In the genomic region with DNA sequence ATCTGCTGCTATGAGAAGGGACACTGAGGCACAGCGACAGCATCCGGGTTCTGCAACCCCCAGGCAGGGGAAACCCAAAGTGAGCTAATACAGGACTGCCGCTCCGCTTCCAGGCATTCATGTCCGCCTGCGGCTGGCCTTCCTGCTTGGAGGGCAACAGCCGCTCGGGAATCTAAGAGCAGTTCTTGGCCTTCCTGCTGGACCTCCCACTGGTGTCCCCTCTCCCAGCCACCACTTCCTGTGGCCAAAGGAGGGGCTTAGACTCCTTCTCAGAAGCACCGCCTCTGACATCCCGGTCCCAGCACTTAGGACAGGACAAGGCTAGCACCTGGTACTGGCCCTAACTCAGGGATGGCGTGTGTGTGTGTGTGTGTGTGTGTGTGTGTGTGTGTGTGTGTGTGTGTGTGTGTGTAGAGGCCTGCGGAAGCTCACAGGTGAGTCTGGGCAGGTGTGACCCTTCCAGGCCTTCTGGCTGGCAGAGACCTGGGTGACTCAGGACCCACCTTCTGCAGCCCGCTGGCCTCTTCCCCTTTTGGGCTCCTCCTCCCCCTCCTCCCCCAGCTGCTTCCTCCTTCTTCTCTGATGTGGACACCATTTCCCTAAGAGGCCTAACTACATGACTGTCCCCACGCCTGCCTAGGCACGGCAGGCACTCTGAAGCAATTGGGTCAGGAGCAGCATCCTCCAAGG, we compare ENCODE assay signal across 8 mouse cellular contexts. TPM values are rescaled to one million over a fixed set of nuclear protein-coding genes. Genes with fewer than 3 reads are reported as not detected.
A peak's percentile ranks its signal among the peaks of the same experiment; 100 is the strongest.
DNase-seq lines count a peak whose midpoint lies in the region; ATAC-seq and TF ChIP-seq lines count a peak whose summit lies in the region.

No protein-coding gene starts in this region.

- H3K4me1 ChIP-seq in neural tube, embryonic 11.5 days (ENCODE audit: control insufficient read depth, insufficient read depth, low read length): peaks cover 73% of the 10 kb centered on the region
- peaks cover 88% of the 10 kb centered on the region for H3K4me1 ChIP-seq in forebrain, embryonic 15.5 days
- H3K4me1 ChIP-seq in intestine, embryonic 14.5 days (replicated peaks; ENCODE audit: control insufficient read depth, insufficient read depth, low read length): peaks cover 70% of the 10 kb centered on the region
- peaks cover 99% of the 10 kb centered on the region for H3K4me1 ChIP-seq in liver, embryonic 15.5 days (replicated peaks)
- H3K4me1 ChIP-seq in small intestine, adult 2 months (ENCODE audit: control insufficient read depth, insufficient read depth, insufficient read length, low read length): peaks cover 59% of the 10 kb centered on the region

- H3K9ac ChIP-seq in neural tube, embryonic 11.5 days (ENCODE audit: low read length): peak overlapping the region; percentile 65
- peak overlapping the region; percentile 33 for H3K9ac ChIP-seq in forebrain, embryonic 15.5 days (replicated peaks)
- H3K9ac ChIP-seq in intestine, embryonic 14.5 days (ENCODE audit: low read length): no peak overlapping the region
- 0 out of 2 replicates have a peak overlapping the region, but pooled peaks have one; percentile 25 for H3K9ac ChIP-seq in liver, embryonic 15.5 days

- ATAC-seq in neural tube, embryonic 11.5 days (ENCODE audit: insufficient read depth, low FRiP score, low TSS enrichment): no peak
- ATAC-seq in forebrain, embryonic 15.5 days (replicated peaks): no peak
- ATAC-seq in intestine, embryonic 14.5 days (replicated peaks; ENCODE audit: low FRiP score, low TSS enrichment, low read depth): no peak
- no peak for ATAC-seq in liver, embryonic 15.5 days (ENCODE audit: insufficient read depth)

- no peak for DNase-seq in neural tube, embryonic 11.5 days (ENCODE audit: low spot score)
- DNase-seq in neural tube, embryonic 10.5 days (ENCODE audit: extremely low spot score, low spot score): no peak
- DNase-seq in intestine, embryonic 14.5 days (ENCODE audit: low spot score): no peak
- no peak for DNase-seq in ovary, postnatal 14 days (ENCODE audit: low spot score)
- no peak for DNase-seq in right cerebral cortex, postnatal 10 days (ENCODE audit: low spot score in 2 of 2)

- no peaks in the 10 kb centered on the region for H3K27me3 ChIP-seq in neural tube, embryonic 11.5 days (ENCODE audit: control insufficient read depth, insufficient read depth, low read length)
- no peaks in the 10 kb centered on the region for H3K27me3 ChIP-seq in forebrain, embryonic 15.5 days
- no peaks in the 10 kb centered on the region for H3K27me3 ChIP-seq in intestine, embryonic 14.5 days (replicated peaks; ENCODE audit: control insufficient read depth, insufficient read depth, low read length)
- H3K27me3 ChIP-seq in liver, embryonic 15.5 days: no peaks in the 10 kb centered on the region
- no peaks in the 10 kb centered on the region for H3K27me3 ChIP-seq in small intestine, adult 2 months (ENCODE audit: control insufficient read depth, insufficient read depth, low read length)

- H3K27ac ChIP-seq in neural tube, embryonic 11.5 days (ENCODE audit: low read depth, low read length): peak overlapping the region; percentile 98
- peak overlapping the region; percentile 89 for H3K27ac ChIP-seq in forebrain, embryonic 15.5 days (replicated peaks)
- peak overlapping the region; percentile 55; the same call in 1 of the 2 replicates for H3K27ac ChIP-seq in intestine, embryonic 14.5 days (ENCODE audit: low read depth)
- H3K27ac ChIP-seq in liver, embryonic 15.5 days (replicated peaks): peak overlapping the region; percentile 80
- peak overlapping the region; percentile 54 for H3K27ac ChIP-seq in small intestine, adult 2 months (ENCODE audit: insufficient read depth, low read depth, low read length)

- H3K4me3 ChIP-seq in neural tube, embryonic 11.5 days (ENCODE audit: low read depth, low read length): no peak overlapping the region
- H3K4me3 ChIP-seq in forebrain, embryonic 15.5 days: no peak overlapping the region
- H3K4me3 ChIP-seq in intestine, embryonic 14.5 days (ENCODE audit: low read depth, low read length): no peak overlapping the region
- peak overlapping the region; percentile 14 for H3K4me3 ChIP-seq in liver, embryonic 15.5 days (replicated peaks)
- H3K4me3 ChIP-seq in small intestine, adult 2 months (ENCODE audit: low read depth, low read length): peak overlapping the region; percentile 24

- no peaks in the 10 kb centered on the region; the same call in 1 of the 2 replicates for H3K36me3 ChIP-seq in neural tube, embryonic 11.5 days (ENCODE audit: control insufficient read depth, insufficient read depth, low read length)
- 0 out of 2 replicates have a peak, but pooled peaks cover 4% of the 10 kb centered on the region for H3K36me3 ChIP-seq in forebrain, embryonic 15.5 days
- peaks cover 26% of the 10 kb centered on the region for H3K36me3 ChIP-seq in intestine, embryonic 14.5 days (ENCODE audit: control insufficient read depth, insufficient read depth, low read length)
- peaks cover 55% of the 10 kb centered on the region for H3K36me3 ChIP-seq in liver, embryonic 15.5 days (replicated peaks)
- H3K36me3 ChIP-seq in small intestine, adult 2 months (ENCODE audit: control insufficient read depth, insufficient read depth, low read length): peaks cover 4% of the 10 kb centered on the region

- no peaks in the 10 kb centered on the region for H3K9me3 ChIP-seq in neural tube, embryonic 11.5 days (ENCODE audit: control insufficient read depth, low read length)
- H3K9me3 ChIP-seq in forebrain, embryonic 15.5 days: no peaks in the 10 kb centered on the region
- no peaks in the 10 kb centered on the region for H3K9me3 ChIP-seq in intestine, embryonic 14.5 days (ENCODE audit: control insufficient read depth, low read length)
- no peaks in the 10 kb centered on the region for H3K9me3 ChIP-seq in liver, embryonic 15.5 days (replicated peaks)

- H3K4me2 ChIP-seq in neural tube, embryonic 11.5 days (ENCODE audit: low read depth): peak overlapping the region; percentile 54
- peak overlapping the region; percentile 36 for H3K4me2 ChIP-seq in forebrain, embryonic 15.5 days (replicated peaks)
- H3K4me2 ChIP-seq in intestine, embryonic 14.5 days (ENCODE audit: low read length): 0 out of 2 replicates have a peak overlapping the region, but pooled peaks have one; percentile 20
- peak overlapping the region; percentile 57 for H3K4me2 ChIP-seq in liver, embryonic 15.5 days

- no peak for TF ChIP-seq POLR2A in small intestine, adult 2 months (IDR thresholded peaks at IDR 0.05; ENCODE audit: low read depth, low read length)

- no peak for TF ChIP-seq CTCF in small intestine, adult 2 months (IDR thresholded peaks at IDR 0.05; ENCODE audit: extremely low read depth, insufficient read length, insufficient replicate concordance, low read depth, low read length)

- 37% methylated on average over 14 of the region's 15 CpGs for WGBS in neural tube, embryonic 11.5 days
- 34% methylated on average over 15 of the region's 15 CpGs for WGBS in forebrain, embryonic 15.5 days
- 46% methylated on average over 15 of the region's 15 CpGs for WGBS in intestine, embryonic 14.5 days
- WGBS in liver, embryonic 15.5 days (ENCODE audit: insufficient replicate concordance): 43% methylated on average over 15 of the region's 15 CpGs
- 66% methylated on average over 14 of the region's 15 CpGs for WGBS in small intestine, adult 2 months

RNA-seq across cellular contexts. Expression of a gene that starts 6.3 kb away (rescaled TPM):
- polyA plus RNA-seq in neural tube, embryonic 11.5 days (2014; fragmentation: Nextera tagmentation; extraction: Ambion mirVana): 434 and 452 TPM in 2 replicates
- polyA plus RNA-seq in forebrain, embryonic 15.5 days (2015; fragmentation: Nextera tagmentation; extraction: Ambion mirVana): 335 and 338 TPM in 2 replicates
- polyA plus RNA-seq in intestine, embryonic 14.5 days (2014; fragmentation: Nextera tagmentation; extraction: Ambion mirVana): 336 and 349 TPM in 2 replicates
- polyA plus RNA-seq in liver, embryonic 15.5 days (2015; fragmentation: Nextera tagmentation; extraction: Ambion mirVana): 162 and 167 TPM in 2 replicates
- polyA plus RNA-seq in small intestine, adult 2 months (2012; rRNA removed): 264 and 501 TPM in 2 replicates

RNA-seq across cellular contexts. Expression of a gene that starts 19.8 kb away (rescaled TPM):
- polyA plus RNA-seq in neural tube, embryonic 11.5 days (2014; fragmentation: Nextera tagmentation; extraction: Ambion mirVana): 2.6 and 3.0 TPM in 2 replicates
- polyA plus RNA-seq in forebrain, embryonic 15.5 days (2015; fragmentation: Nextera tagmentation; extraction: Ambion mirVana): 1.7 and 2.8 TPM in 2 replicates
- polyA plus RNA-seq in intestine, embryonic 14.5 days (2014; fragmentation: Nextera tagmentation; extraction: Ambion mirVana): 16.5 and 18.3 TPM in 2 replicates
- polyA plus RNA-seq in liver, embryonic 15.5 days (2015; fragmentation: Nextera tagmentation; extraction: Ambion mirVana): 0.74 and 0.77 TPM in 2 replicates
- polyA plus RNA-seq in small intestine, adult 2 months (2012; rRNA removed): 33.5 and 55.4 TPM in 2 replicates

RNA-seq across cellular contexts. Expression of a gene that starts 40.5 kb away (rescaled TPM):
- polyA plus RNA-seq in neural tube, embryonic 11.5 days (2014; fragmentation: Nextera tagmentation; extraction: Ambion mirVana): 6.8 and 7.2 TPM in 2 replicates
- 24.2 and 24.4 TPM in 2 replicates for polyA plus RNA-seq in forebrain, embryonic 15.5 days (2015; fragmentation: Nextera tagmentation; extraction: Ambion mirVana)
- 2.2 and 9.3 TPM in 2 replicates for polyA plus RNA-seq in intestine, embryonic 14.5 days (2014; fragmentation: Nextera tagmentation; extraction: Ambion mirVana)
- polyA plus RNA-seq in liver, embryonic 15.5 days (2015; fragmentation: Nextera tagmentation; extraction: Ambion mirVana): 35.0 and 50.9 TPM in 2 replicates
- polyA plus RNA-seq in small intestine, adult 2 months (2012; rRNA removed): 2.8 and 48.7 TPM in 2 replicates

RNA-seq across cellular contexts. Expression of a gene that starts 41.4 kb away (rescaled TPM):
- 35.2 and 39.0 TPM in 2 replicates for polyA plus RNA-seq in neural tube, embryonic 11.5 days (2014; fragmentation: Nextera tagmentation; extraction: Ambion mirVana)
- 15.4 and 16.9 TPM in 2 replicates for polyA plus RNA-seq in forebrain, embryonic 15.5 days (2015; fragmentation: Nextera tagmentation; extraction: Ambion mirVana)
- 77.4 and 79.5 TPM in 2 replicates for polyA plus RNA-seq in intestine, embryonic 14.5 days (2014; fragmentation: Nextera tagmentation; extraction: Ambion mirVana)
- polyA plus RNA-seq in liver, embryonic 15.5 days (2015; fragmentation: Nextera tagmentation; extraction: Ambion mirVana): 161 and 198 TPM in 2 replicates
- polyA plus RNA-seq in small intestine, adult 2 months (2012; rRNA removed): 33.2 and 55.4 TPM in 2 replicates

RNA-seq across cellular contexts. Expression of a gene that starts 48.2 kb away (rescaled TPM):
- polyA plus RNA-seq in neural tube, embryonic 11.5 days (2014; fragmentation: Nextera tagmentation; extraction: Ambion mirVana): 0.24 and 0.30 TPM in 2 replicates
- polyA plus RNA-seq in forebrain, embryonic 15.5 days (2015; fragmentation: Nextera tagmentation; extraction: Ambion mirVana): 1.3 and 2.1 TPM in 2 replicates
- polyA plus RNA-seq in intestine, embryonic 14.5 days (2014; fragmentation: Nextera tagmentation; extraction: Ambion mirVana): 0.87 and 1.4 TPM in 2 replicates
- 0.64 TPM in 2 replicates for polyA plus RNA-seq in liver, embryonic 15.5 days (2015; fragmentation: Nextera tagmentation; extraction: Ambion mirVana)
- polyA plus RNA-seq in small intestine, adult 2 months (2012; rRNA removed): 0.52 and 0.89 TPM in 2 replicates

Comparison
In these comparisons a context has a peak if more than half of its experiments do, and no peak if none do; other contexts are left out.
1. H3K4me3 ChIP-seq: peak in liver, embryonic 15.5 days (single experiment) and small intestine, adult 2 months (single experiment); none in neural tube, embryonic 11.5 days (single experiment), forebrain, embryonic 15.5 days (single experiment) and intestine, embryonic 14.5 days (single experiment).
2. Peak in every context shown above with its lines, with median percentiles within 50 percentile points of each other: H3K27ac ChIP-seq and H3K4me2 ChIP-seq.